18 mouse cellular contexts compared by ENCODE assay signal in genomic region chr1:68120364-68120763, GRCm38 (mm10).
DNase-seq lines count a peak whose midpoint lies in the region; ATAC-seq lines count a peak whose summit lies in the region.
"Had no signal": no experiment of that assay in that cellular context is flagged by ENCODE, and none has a peak within 500 bp of the region (broad histone marks: within the 10 kb centered on the region; RNA-seq: fewer than 3 reads in every experiment).

No protein-coding gene starts in this region.

- H3K9me3 ChIP-seq in kidney, embryonic 14.5 days (ENCODE audit: control insufficient read depth, low read length), result no peaks in the 10 kb centered on the region
- no peaks in the 10 kb centered on the region for H3K9me3 ChIP-seq in kidney, embryonic 16.5 days (ENCODE audit: low read length)
- no peaks in the 10 kb centered on the region for H3K9me3 ChIP-seq in hindbrain, embryonic 13.5 days
- H3K9me3 ChIP-seq in midbrain, embryonic 14.5 days (ENCODE audit: control insufficient read depth, low read length), result no peaks in the 10 kb centered on the region
- H3K9me3 ChIP-seq: embryonic facial prominence, embryonic 12.5 days had no signal

- no peaks in the 10 kb centered on the region for H3K36me3 ChIP-seq in kidney, embryonic 14.5 days (ENCODE audit: control insufficient read depth, insufficient read depth, low read length)
- no peaks in the 10 kb centered on the region for H3K36me3 ChIP-seq in kidney, embryonic 16.5 days (ENCODE audit: insufficient read depth, low read length)
- no peaks in the 10 kb centered on the region for H3K36me3 ChIP-seq in hindbrain, embryonic 13.5 days
- no peaks in the 10 kb centered on the region for H3K36me3 ChIP-seq in midbrain, embryonic 14.5 days (ENCODE audit: control insufficient read depth, insufficient read depth, low read length)
- H3K36me3 ChIP-seq: embryonic facial prominence, embryonic 12.5 days had no signal

- H3K9ac ChIP-seq in kidney, embryonic 14.5 days (ENCODE audit: low read depth, low read length), result no peak overlapping the region
- H3K9ac ChIP-seq in kidney, embryonic 16.5 days (replicated peaks; ENCODE audit: low read length), result no peak overlapping the region
- no peak overlapping the region for H3K9ac ChIP-seq in hindbrain, embryonic 13.5 days
- H3K9ac ChIP-seq in midbrain, embryonic 14.5 days (replicated peaks; ENCODE audit: low read length), result no peak overlapping the region
- H3K9ac ChIP-seq: embryonic facial prominence, embryonic 12.5 days; forebrain, postnatal 0 days; liver, postnatal 0 days had no signal

- H3K27me3 ChIP-seq in kidney, embryonic 14.5 days (ENCODE audit: control insufficient read depth, insufficient read depth, low read length), result no peaks in the 10 kb centered on the region
- H3K27me3 ChIP-seq in kidney, embryonic 16.5 days (ENCODE audit: insufficient read depth, low read length), result no peaks in the 10 kb centered on the region
- H3K27me3 ChIP-seq in hindbrain, embryonic 13.5 days, result no peaks in the 10 kb centered on the region
- no peaks in the 10 kb centered on the region for H3K27me3 ChIP-seq in midbrain, embryonic 14.5 days (ENCODE audit: control insufficient read depth, insufficient read depth, low read length)
- H3K27me3 ChIP-seq: embryonic facial prominence, embryonic 12.5 days had no signal

- no peak overlapping the region for H3K27ac ChIP-seq in kidney, embryonic 14.5 days (ENCODE audit: low read depth, low read length)
- H3K27ac ChIP-seq in kidney, embryonic 16.5 days (ENCODE audit: low read length), result no peak overlapping the region
- H3K27ac ChIP-seq in hindbrain, embryonic 13.5 days, result 0 out of 2 replicates have a peak overlapping the region, but pooled peaks have one; percentile 30
- no peak overlapping the region for H3K27ac ChIP-seq in midbrain, embryonic 14.5 days (replicated peaks; ENCODE audit: low read depth, low read length)
- H3K27ac ChIP-seq: embryonic facial prominence, embryonic 12.5 days; macrophage had no signal

- H3K4me3 ChIP-seq in kidney, embryonic 14.5 days (ENCODE audit: low read length), result no peak overlapping the region
- no peak overlapping the region for H3K4me3 ChIP-seq in kidney, embryonic 16.5 days (ENCODE audit: low read length)
- H3K4me3 ChIP-seq in hindbrain, embryonic 13.5 days, result no peak overlapping the region
- no peak overlapping the region for H3K4me3 ChIP-seq in midbrain, embryonic 14.5 days (replicated peaks; ENCODE audit: low read depth, low read length)
- H3K4me3 ChIP-seq: embryonic facial prominence, embryonic 12.5 days had no signal

- WGBS in kidney, embryonic 14.5 days, result 62% methylated on average over 7 of the region's 7 CpGs
- 44% methylated on average over 7 of the region's 7 CpGs for WGBS in kidney, embryonic 16.5 days
- WGBS in hindbrain, embryonic 13.5 days, result 37% methylated on average over 7 of the region's 7 CpGs
- WGBS in midbrain, embryonic 14.5 days, result 30% methylated on average over 7 of the region's 7 CpGs

- DNase-seq in brain, adult 2 months (ENCODE audit: low read depth, low spot score), result peak; percentile 17
- DNase-seq in midbrain, embryonic 14.5 days, result peak; percentile 19
- no peak for DNase-seq in heart, postnatal 4 days
- no peak for DNase-seq in cerebellum, postnatal 14 days
- DNase-seq: adrenal gland, postnatal 25 days; cerebellum, adult 11 months; cerebellum, adult 9-11 months; forebrain, postnatal 0 days; gastrocnemius, postnatal 36 days; kidney, adult 9 months; liver, postnatal 0 days; spleen, adult 18-20 months had no signal

- peak; percentile 52; the same call in 1 of the 2 replicates for ATAC-seq in kidney, embryonic 14.5 days (ENCODE audit: low FRiP score, low TSS enrichment)
- ATAC-seq in kidney, embryonic 16.5 days (ENCODE audit: low FRiP score, low TSS enrichment), result no peak; the same call in 1 of the 2 replicates
- no peak for ATAC-seq in hindbrain, embryonic 13.5 days (ENCODE audit: low FRiP score)
- no peak for ATAC-seq in midbrain, embryonic 14.5 days (ENCODE audit: low FRiP score, low TSS enrichment)
- ATAC-seq: forebrain, postnatal 0 days; liver, postnatal 0 days; lung, postnatal 0 days had no signal

- H3K4me2 ChIP-seq in kidney, embryonic 14.5 days (replicated peaks; ENCODE audit: low read depth, low read length), result no peak overlapping the region
- H3K4me2 ChIP-seq in kidney, embryonic 16.5 days (replicated peaks; ENCODE audit: low read depth, low read length), result no peak overlapping the region
- no peak overlapping the region for H3K4me2 ChIP-seq in hindbrain, embryonic 13.5 days
- no peak overlapping the region for H3K4me2 ChIP-seq in midbrain, embryonic 14.5 days (ENCODE audit: low read length)
- H3K4me2 ChIP-seq: embryonic facial prominence, embryonic 12.5 days had no signal

- H3K4me1 ChIP-seq in kidney, embryonic 14.5 days (ENCODE audit: control insufficient read depth, insufficient read depth, low read length), result no peaks in the 10 kb centered on the region
- no peaks in the 10 kb centered on the region for H3K4me1 ChIP-seq in kidney, embryonic 16.5 days (ENCODE audit: insufficient read depth, low read length)
- peaks cover 4% of the 10 kb centered on the region for H3K4me1 ChIP-seq in hindbrain, embryonic 13.5 days (replicated peaks)
- H3K4me1 ChIP-seq in midbrain, embryonic 14.5 days (ENCODE audit: control insufficient read depth, insufficient read depth, low read length), result no peaks in the 10 kb centered on the region
- H3K4me1 ChIP-seq: embryonic facial prominence, embryonic 12.5 days had no signal

Comparison
In these comparisons a context has a peak if more than half of its experiments do, and no peak if none do; other contexts are left out.
1. DNase-seq: peak in brain, adult 2 months (single experiment) and midbrain, embryonic 14.5 days (single experiment); none in heart, postnatal 4 days (single experiment) and cerebellum, postnatal 14 days (0 of 2).